Mouse (Mus musculus) gastrocnemius, postnatal 10 days (tissue): ENCODE measurements around the gene Gm9903. TPM values are rescaled to one million over a fixed set of nuclear protein-coding genes. Genes with fewer than 3 reads are reported as not detected.

Experiments used
- DNase-seq: peaks from one replicate; pipeline ENCODE4 v3.0.0; 2021; ENCODE audit warnings: mixed read lengths
- long read RNA-seq, 2 experiments: library from polyadenylated mRNA; stranded (forward); transcript quantifications; one replicate each; pipeline ENCODE4 v2.0.0; 2021
- total RNA-seq, 2 experiments: library from RNA; stranded (reverse); gene quantifications; 2 replicates each; pipeline ENCODE4 v1.2.3; 2021

Gm9903 gene
- 1 to 10 TPM; 1.1 to 1.5 TPM for total RNA-seq
- long read RNA-seq, experiment 1, partial matches to known transcripts = 0 of 1 reads
- long read RNA-seq, experiment 1, other reads (novel, unspliced or antisense) = 0 of 1 reads
- long read RNA-seq, experiment 2 = 0 reads

- peak; percentile 100 for DNase-seq
These were observed at the start of gene Gm9903, which contains the start of gene Fam53a for GRCm38 (mm10) chr5:33629301-33629987. Gm9903 (plus strand) TSS chr5:33629925. Fam53a (minus strand) TSS chr5:33629635.

- no peak for DNase-seq
These were observed 49.4 kb upstream of the Gm9903 start for GRCm38 (mm10) chr5:33580336-33580735.

GRCm38 (mm10) chr5:33587498-33588058 is 42.1 kb upstream of the Gm9903 start:
- DNase-seq = no peak

- no peak for DNase-seq
These were observed 41.7 kb upstream of the Gm9903 start for GRCm38 (mm10) chr5:33588066-33588465.

- DNase-seq = peak; percentile 77
These were observed 40.4 kb upstream of the Gm9903 start for GRCm38 (mm10) chr5:33589221-33589888.

- no peak for DNase-seq
These were observed 36.1 kb upstream of the Gm9903 start for GRCm38 (mm10) chr5:33593620-33594019.

GRCm38 (mm10) chr5:33605314-33605713 is 24.4 kb upstream of the Gm9903 start:
- DNase-seq = no peak

- DNase-seq = no peak
These were observed 23.1 kb upstream of the Gm9903 start for GRCm38 (mm10) chr5:33606631-33607030.

- no peak for DNase-seq
These were observed 22.3 kb upstream of the Gm9903 start for GRCm38 (mm10) chr5:33607434-33607833.

GRCm38 (mm10) chr5:33609226-33609625 is 20.5 kb upstream of the Gm9903 start:
- DNase-seq = no peak

- DNase-seq = no peak
These were observed 17.9 kb upstream of the Gm9903 start for GRCm38 (mm10) chr5:33611795-33612194.

GRCm38 (mm10) chr5:33614391-33614790 is 15.3 kb upstream of the Gm9903 start:
- no peak for DNase-seq

GRCm38 (mm10) chr5:33622671-33623070 is 7.1 kb upstream of the Gm9903 start:
- DNase-seq = no peak

- no peak for DNase-seq
These were observed 6.0 kb upstream of the Gm9903 start for GRCm38 (mm10) chr5:33623766-33624165.

GRCm38 (mm10) chr5:33627968-33628367 is 1.8 kb upstream of the Gm9903 start:
- DNase-seq = no peak

- DNase-seq = peak; percentile 66
These were observed 865 bp upstream of the Gm9903 start for GRCm38 (mm10) chr5:33628820-33629300.

GRCm38 (mm10) chr5:33630061-33630460 is 336 bp downstream of the Gm9903 start:
- DNase-seq = peak; percentile 29

GRCm38 (mm10) chr5:33630615-33631014 is 890 bp downstream of the Gm9903 start:
- no peak for DNase-seq

GRCm38 (mm10) chr5:33632526-33632925 is 2.8 kb downstream of the Gm9903 start:
- peak; percentile 23 for DNase-seq

- DNase-seq = no peak
These were observed 5.6 kb downstream of the Gm9903 start for GRCm38 (mm10) chr5:33635361-33635760.

- no peak for DNase-seq
These were observed 8.1 kb downstream of the Gm9903 start for GRCm38 (mm10) chr5:33637606-33638350.

- no peak for DNase-seq
These were observed 9.1 kb downstream of the Gm9903 start for GRCm38 (mm10) chr5:33638826-33639225.
